Mouse (Mus musculus) layer of hippocampus, adult 9-10 months (tissue): Measurements from ENCODE around the gene Defb3.
"Not testable (repeated sequence)": the region's sequence is repeated elsewhere in the genome, so short reads cannot be mapped to it uniquely, and the experiment has no call there.

Source experiments
- DNase-seq: peaks from one replicate; pipeline ENCODE4 v3.0.0; 2022; ENCODE audit warnings: low spot score

Defb3 gene

DNA sequence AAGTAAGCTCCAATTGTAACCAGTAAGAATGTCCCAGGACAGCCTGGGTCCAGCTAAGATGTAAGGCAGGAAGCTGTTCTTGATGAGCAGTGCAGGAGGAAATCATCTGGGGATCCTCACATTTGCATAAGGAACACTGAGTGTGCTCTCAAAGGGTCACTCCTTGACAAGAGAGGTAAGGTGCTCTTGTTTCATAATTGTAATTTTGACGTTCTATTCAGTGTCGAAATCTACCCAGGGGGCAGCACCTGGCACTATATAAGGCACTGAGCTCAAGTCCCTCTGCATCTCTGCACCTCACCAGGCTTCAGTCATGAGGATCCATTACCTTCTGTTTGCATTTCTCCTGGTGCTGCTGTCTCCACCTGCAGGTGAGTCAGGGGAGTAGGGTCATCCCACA lies at the start of gene Defb3:
Gene Defb3, plus strand, starts transcription at position 301 of the 400 bp plus-strand sequence.
- DNase-seq: not testable (repeated sequence)

DNA sequence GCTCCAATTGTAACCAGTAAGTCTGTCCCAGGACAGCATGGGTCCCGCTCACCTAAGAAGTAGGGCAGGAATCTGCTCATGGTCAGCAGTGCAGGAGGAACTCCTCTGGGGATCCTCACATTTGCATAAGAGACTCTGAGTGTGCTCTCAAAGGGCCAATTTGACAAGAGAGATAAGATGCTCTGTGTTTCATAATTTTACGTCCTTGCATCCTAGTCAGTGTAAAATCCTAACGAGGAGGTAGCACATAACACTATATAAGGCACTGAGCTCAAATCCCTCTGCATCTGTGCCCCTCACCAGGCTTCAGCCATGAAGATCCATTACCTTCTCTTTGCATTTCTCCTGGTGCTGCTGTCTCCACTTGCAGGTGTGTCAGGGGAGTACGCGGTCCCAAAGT lies 45.9 kb upstream of the Defb3 start, which contains the start of gene Defb5:
Gene Defb5, plus strand, starts transcription at position 301 of the 400 bp plus-strand sequence.
- no peak for DNase-seq

DNA sequence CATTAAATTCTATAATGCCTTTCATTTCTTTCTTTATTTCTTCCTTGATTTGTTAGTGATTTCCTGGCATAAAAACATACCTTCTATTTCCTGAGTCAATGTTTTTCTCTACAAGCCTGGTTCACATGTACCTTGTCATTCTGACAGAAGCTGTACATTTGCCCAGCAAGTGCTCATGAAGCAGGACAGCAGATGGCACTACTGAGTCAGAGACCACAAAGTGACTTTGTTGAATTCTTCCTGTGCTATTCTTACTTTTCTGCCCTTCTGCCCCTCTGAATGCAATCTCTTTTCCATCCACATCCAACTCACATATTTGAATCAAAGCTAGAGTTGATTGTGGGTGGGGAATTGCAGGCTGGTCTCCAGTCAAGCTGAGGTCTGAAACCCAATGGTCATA lies 35.0 kb upstream of the Defb3 start:
- DNase-seq: no peak

DNA sequence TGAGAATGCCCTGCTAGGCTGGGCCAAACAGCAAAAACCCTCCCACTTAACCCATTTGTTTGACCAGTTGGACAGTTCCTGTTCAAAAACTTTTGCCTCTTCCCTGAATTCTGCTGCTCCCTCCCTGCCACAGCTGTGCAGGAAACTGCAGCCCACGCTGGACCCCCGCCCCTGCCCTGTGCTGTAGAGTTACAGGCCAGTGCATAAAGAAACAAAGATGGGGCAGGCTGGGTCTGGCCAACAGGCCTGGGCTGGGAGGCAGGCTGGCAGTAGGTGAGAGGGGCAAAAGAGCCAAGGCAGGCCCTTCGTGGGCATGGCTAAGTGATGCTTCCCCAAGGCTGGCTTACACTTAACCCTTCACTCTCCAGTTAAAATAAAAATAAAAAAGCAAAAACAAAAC lies 33.5 kb upstream of the Defb3 start:
- no peak for DNase-seq

DNA sequence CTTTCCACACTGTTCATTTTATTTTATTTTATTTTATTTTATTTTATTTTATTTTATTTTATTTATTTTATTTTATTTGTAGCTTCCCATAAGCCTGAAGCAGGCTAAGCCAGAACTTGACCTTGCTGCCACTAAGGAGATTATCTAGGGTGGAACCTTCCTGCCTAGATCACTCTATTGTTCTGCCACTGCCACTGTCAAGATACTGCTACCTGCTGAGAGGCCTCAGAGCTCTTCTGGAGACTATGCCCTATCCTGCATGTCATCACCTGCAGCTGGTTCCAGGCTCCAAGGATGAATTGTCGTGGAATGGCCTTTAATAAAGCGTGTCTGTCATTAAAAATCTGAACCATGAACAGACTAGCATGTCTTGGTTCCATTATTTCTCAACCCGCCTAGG lies 5.2 kb downstream of the Defb3 start:
- not testable (repeated sequence) for DNase-seq

DNA sequence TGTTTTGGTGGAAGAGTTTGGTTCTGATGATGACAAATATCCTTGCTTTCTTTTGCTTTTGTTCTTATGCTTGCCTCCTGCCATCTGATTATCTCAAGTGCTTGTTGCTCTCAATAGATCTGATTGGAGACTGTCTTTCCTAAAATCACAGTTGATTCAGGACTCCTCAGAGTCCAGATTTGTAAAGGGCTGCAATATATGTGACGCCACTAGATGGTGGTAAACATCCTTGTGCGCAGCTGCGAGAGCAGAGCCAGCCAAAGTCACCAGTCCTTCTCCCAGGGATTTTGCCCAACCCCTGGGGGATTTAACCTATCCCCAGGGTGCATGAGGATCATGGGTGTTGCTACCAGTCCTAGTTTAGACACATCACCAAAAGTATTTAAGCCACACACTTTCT lies 38.7 kb downstream of the Defb3 start:
- peak; percentile 0 for DNase-seq
